ENCODE assay signal across 9 mouse cellular contexts in genomic region chr11:95825625-95826024, GRCm38 (mm10). TPM values are rescaled to one million over a fixed set of nuclear protein-coding genes. Genes with fewer than 3 reads are reported as not detected.
DNase-seq lines count a peak whose midpoint lies in the region; ATAC-seq lines count a peak whose summit lies in the region.
"Had no signal": no experiment of that assay in that cellular context is flagged by ENCODE, and none has a peak within 500 bp of the region (broad histone marks: within the 10 kb centered on the region; RNA-seq: fewer than 3 reads in every experiment).

No protein-coding gene starts in this region.

- DNase-seq in heart, adult 9 months (ENCODE audit: low spot score in 2 of 2) = no peak
- no peak for DNase-seq in lung, adult 18-20 months
- DNase-seq in embryonic facial prominence, embryonic 14.5 days (ENCODE audit: low spot score) = no peak
- no peak for DNase-seq in ovary, adult 18-20 months (ENCODE audit: low spot score)

- peak overlapping the region; percentile 95 for H3K4me2 ChIP-seq in heart, embryonic 12.5 days
- peak overlapping the region; percentile 99; the same call in 1 of the 2 replicates for H3K4me2 ChIP-seq in lung, embryonic 15.5 days
- H3K4me2 ChIP-seq in embryonic facial prominence, embryonic 14.5 days (ENCODE audit: low read depth, low read length) = no peak overlapping the region
- H3K4me2 ChIP-seq in liver, embryonic 16.5 days (ENCODE audit: low read depth, low read length) = peak overlapping the region; percentile 90

- H3K9ac ChIP-seq in heart, embryonic 12.5 days = no peak overlapping the region
- H3K9ac ChIP-seq in lung, embryonic 15.5 days = no peak overlapping the region
- H3K9ac ChIP-seq in embryonic facial prominence, embryonic 14.5 days (ENCODE audit: low read depth, low read length) = no peak overlapping the region
- peak overlapping the region; percentile 86 for H3K9ac ChIP-seq in liver, embryonic 16.5 days (ENCODE audit: low read depth, low read length)

- no peaks in the 10 kb centered on the region for H3K9me3 ChIP-seq in heart, embryonic 12.5 days (replicated peaks)
- H3K9me3 ChIP-seq in lung, embryonic 15.5 days = no peaks in the 10 kb centered on the region
- no peaks in the 10 kb centered on the region for H3K9me3 ChIP-seq in embryonic facial prominence, embryonic 14.5 days (ENCODE audit: control insufficient read depth, low read length)
- H3K9me3 ChIP-seq in liver, embryonic 16.5 days (replicated peaks; ENCODE audit: control insufficient read depth, low read length) = no peaks in the 10 kb centered on the region
- H3K9me3 ChIP-seq: forebrain, embryonic 15.5 days; neural tube, embryonic 15.5 days had no signal

- H3K36me3 ChIP-seq in heart, embryonic 12.5 days = no peaks in the 10 kb centered on the region
- no peaks in the 10 kb centered on the region for H3K36me3 ChIP-seq in lung, embryonic 15.5 days
- no peaks in the 10 kb centered on the region for H3K36me3 ChIP-seq in embryonic facial prominence, embryonic 14.5 days (ENCODE audit: control insufficient read depth, insufficient read depth, low read length)
- H3K36me3 ChIP-seq in liver, embryonic 16.5 days (ENCODE audit: control insufficient read depth, insufficient read depth) = no peaks in the 10 kb centered on the region
- H3K36me3 ChIP-seq: forebrain, embryonic 15.5 days; neural tube, embryonic 15.5 days had no signal

- no peak for ATAC-seq in heart, embryonic 12.5 days (ENCODE audit: insufficient number of reproducible peaks, low FRiP score)
- ATAC-seq in lung, embryonic 15.5 days (ENCODE audit: borderline replicate concordance, extremely low read depth, low FRiP score, low TSS enrichment) = no peak
- ATAC-seq in embryonic facial prominence, embryonic 14.5 days (ENCODE audit: low read depth) = no peak
- no peak for ATAC-seq in liver, embryonic 16.5 days (ENCODE audit: low read depth)

- no peak overlapping the region for H3K27ac ChIP-seq in heart, embryonic 12.5 days (ENCODE audit: poor library complexity, severe bottlenecking)
- H3K27ac ChIP-seq in lung, embryonic 15.5 days = no peak overlapping the region
- H3K27ac ChIP-seq in embryonic facial prominence, embryonic 14.5 days (replicated peaks; ENCODE audit: low read depth, low read length) = 0 out of 2 replicates have a peak overlapping the region, but pooled peaks have one; percentile 2
- H3K27ac ChIP-seq in liver, embryonic 16.5 days (ENCODE audit: low read length) = peak overlapping the region; percentile 57
- H3K27ac ChIP-seq: forebrain, embryonic 15.5 days; neural tube, embryonic 15.5 days had no signal

- H3K27me3 ChIP-seq in heart, embryonic 12.5 days (replicated peaks) = peaks cover 40% of the 10 kb centered on the region
- H3K27me3 ChIP-seq in lung, embryonic 15.5 days = peaks cover 62% of the 10 kb centered on the region
- H3K27me3 ChIP-seq in embryonic facial prominence, embryonic 14.5 days (replicated peaks; ENCODE audit: control insufficient read depth, insufficient read depth, low read length) = peaks cover 59% of the 10 kb centered on the region
- peaks cover 31% of the 10 kb centered on the region for H3K27me3 ChIP-seq in liver, embryonic 16.5 days (ENCODE audit: control insufficient read depth, insufficient read depth, low read depth, low read length)

- H3K4me3 ChIP-seq in heart, embryonic 12.5 days = peak overlapping the region; percentile 70
- H3K4me3 ChIP-seq in lung, embryonic 15.5 days = no peak overlapping the region
- H3K4me3 ChIP-seq in embryonic facial prominence, embryonic 14.5 days (ENCODE audit: low read depth, low read length) = peak overlapping the region; percentile 50
- H3K4me3 ChIP-seq in liver, embryonic 16.5 days (ENCODE audit: low read depth, low read length) = peak overlapping the region; percentile 76

- WGBS in heart, embryonic 12.5 days = 52% methylated on average over 3 of the region's 3 CpGs
- WGBS in lung, embryonic 15.5 days = 48% methylated on average over 3 of the region's 3 CpGs
- 29% methylated on average over 3 of the region's 3 CpGs for WGBS in embryonic facial prominence, embryonic 14.5 days
- 39% methylated on average over 3 of the region's 3 CpGs for WGBS in liver, embryonic 16.5 days (ENCODE audit: insufficient replicate concordance)

- H3K4me1 ChIP-seq in heart, embryonic 12.5 days (replicated peaks) = peaks cover 27% of the 10 kb centered on the region
- peaks cover 22% of the 10 kb centered on the region for H3K4me1 ChIP-seq in lung, embryonic 15.5 days
- H3K4me1 ChIP-seq in embryonic facial prominence, embryonic 14.5 days (ENCODE audit: control insufficient read depth, insufficient read depth, low read length) = peaks cover 6% of the 10 kb centered on the region
- peaks cover 48% of the 10 kb centered on the region for H3K4me1 ChIP-seq in liver, embryonic 16.5 days (ENCODE audit: control insufficient read depth, low read depth, low read length)

RNA-seq across cellular contexts. Expression of gene Phospho1, which starts 1.3 kb away (rescaled TPM):
- polyA plus RNA-seq in heart, embryonic 12.5 days (2016; fragmentation: Nextera tagmentation; extraction: Ambion mirVana) = 0.65 and 0.66 TPM in 2 replicates
- 0.32 and 0.84 TPM in 2 replicates for polyA plus RNA-seq in lung, embryonic 15.5 days (2015; fragmentation: Nextera tagmentation; extraction: Ambion mirVana)
- polyA plus RNA-seq in embryonic facial prominence, embryonic 14.5 days (2014; fragmentation: Nextera tagmentation; extraction: Ambion mirVana) = 7.5 and 14.9 TPM in 2 replicates
- 6.5 and 7.7 TPM in 2 replicates for polyA plus RNA-seq in liver, embryonic 16.5 days (2015; fragmentation: Nextera tagmentation; extraction: Ambion mirVana)
- polyA plus RNA-seq: forebrain, embryonic 15.5 days had no signal

RNA-seq across cellular contexts. Expression of gene Gngt2, which starts 11.4 kb away (rescaled TPM):
- 39.1 and 39.2 TPM in 2 replicates for polyA plus RNA-seq in heart, embryonic 12.5 days (2016; fragmentation: Nextera tagmentation; extraction: Ambion mirVana)
- 18.9 and 20.9 TPM in 2 replicates for polyA plus RNA-seq in lung, embryonic 15.5 days (2015; fragmentation: Nextera tagmentation; extraction: Ambion mirVana)
- 15.0 and 16.2 TPM in 2 replicates for polyA plus RNA-seq in embryonic facial prominence, embryonic 14.5 days (2014; fragmentation: Nextera tagmentation; extraction: Ambion mirVana)
- polyA plus RNA-seq in liver, embryonic 16.5 days (2015; fragmentation: Nextera tagmentation; extraction: Ambion mirVana) = 21.1 and 23.2 TPM in 2 replicates

RNA-seq across cellular contexts. Expression of gene Abi3, which starts 16.7 kb away (rescaled TPM):
- 22.3 and 26.0 TPM in 2 replicates for polyA plus RNA-seq in heart, embryonic 12.5 days (2016; fragmentation: Nextera tagmentation; extraction: Ambion mirVana)
- 11.4 and 19.7 TPM in 2 replicates for polyA plus RNA-seq in lung, embryonic 15.5 days (2015; fragmentation: Nextera tagmentation; extraction: Ambion mirVana)
- polyA plus RNA-seq in embryonic facial prominence, embryonic 14.5 days (2014; fragmentation: Nextera tagmentation; extraction: Ambion mirVana) = 3.9 and 5.1 TPM in 2 replicates
- 5.3 and 7.6 TPM in 2 replicates for polyA plus RNA-seq in liver, embryonic 16.5 days (2015; fragmentation: Nextera tagmentation; extraction: Ambion mirVana)

Comparison
In these comparisons a context has a peak if more than half of its experiments do, and no peak if none do; other contexts are left out.
1. H3K27ac ChIP-seq: peak in embryonic facial prominence, embryonic 14.5 days (single experiment) and liver, embryonic 16.5 days (single experiment); none in heart, embryonic 12.5 days (single experiment) and lung, embryonic 15.5 days (single experiment).